Mouse (Mus musculus) megakaryocyte, embryonic 14.5 days (primary cell): ENCODE data around the gene Slc22a18. TPM values are rescaled to one million over a fixed set of nuclear protein-coding genes. Genes with fewer than 3 reads are reported as not detected.
"Not testable (repeated sequence)": the region's sequence is repeated elsewhere in the genome, so short reads cannot be mapped to it uniquely, and the experiment has no call there.

Source experiments
- H3K27me3 ChIP-seq: replicated peaks from 2 replicates; pipeline ENCODE3; 2012; ENCODE audit warnings: inconsistent platforms
- H3K36me3 ChIP-seq: replicated peaks from 2 replicates; pipeline ENCODE3; 2012; ENCODE audit warnings: low read length, inconsistent platforms, mixed read lengths
- H3K4me1 ChIP-seq: 2 replicates; pipeline ENCODE4 v1.6.1; 2012; ENCODE audit warnings: inconsistent platforms
- H3K4me3 ChIP-seq: replicated peaks from 2 replicates; pipeline ENCODE3; 2012; ENCODE audit warnings: moderate library complexity, mild to moderate bottlenecking, inconsistent platforms
- H3K9me3 ChIP-seq: 2 replicates; pipeline ENCODE4 v1.6.1; 2012; ENCODE audit warnings: inconsistent platforms
- FLI1 ChIP-seq: IDR thresholded peaks from 2 replicates; pipeline ENCODE4 v1.6.1; 2012; ENCODE audit warnings: low read length, inconsistent platforms, mixed read lengths
- GATA1 ChIP-seq: IDR thresholded peaks from 3 replicates; pipeline ENCODE4 v1.6.1; 2012; ENCODE audit warnings: mixed read lengths, low read length, inconsistent platforms, borderline replicate concordance
- polyA plus RNA-seq: library from polyadenylated mRNA; stranded (reverse); fragments of >175 nt; gene quantifications from 2 replicates; pipeline ENCODE4 v1.2.3, GENCODE M21; 2012; ENCODE audit warnings: low replicate concordance; ENCODE audit not compliant: insufficient read depth

The Slc22a18 gene
- polyA plus RNA-seq, 1 experiment, result 0.32 TPM

DNA sequence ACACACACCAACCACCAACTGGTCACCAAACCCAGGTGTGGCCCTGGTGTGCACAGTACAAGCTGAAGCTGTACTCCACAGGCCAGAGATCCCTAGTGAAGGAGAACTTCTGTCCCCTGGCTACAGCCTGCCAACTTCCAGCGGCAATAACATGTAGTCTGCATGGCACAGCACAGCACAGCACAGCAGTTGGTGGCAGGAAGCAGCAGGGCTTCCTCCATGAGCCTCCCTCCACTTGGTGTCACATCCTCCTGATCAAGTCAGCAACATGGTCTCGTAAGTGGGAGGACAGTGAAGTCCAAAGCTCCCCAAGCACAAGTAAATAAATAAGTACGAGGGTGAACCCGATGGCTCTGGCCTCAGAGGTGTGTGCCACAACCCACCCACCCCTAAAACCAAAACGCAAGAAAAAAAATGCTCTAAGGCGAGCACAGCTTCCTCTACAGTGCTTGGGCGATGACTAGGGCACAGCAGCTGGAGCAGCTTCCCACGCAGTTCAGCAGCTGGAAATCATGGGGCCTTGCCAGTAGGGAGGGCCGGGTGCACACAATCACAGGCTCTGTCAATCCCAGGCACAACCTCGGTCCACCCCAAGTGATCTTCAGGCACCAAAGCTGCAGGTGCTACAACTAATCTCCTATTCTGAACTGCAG lies 40.4 kb downstream of the Slc22a18 start:
- no peak for TF ChIP-seq GATA1
- no peak for TF ChIP-seq FLI1
- Histone ChIP-seq H3K4me1 (peaks cover 45% of the 10 kb centered on the region), H3K9me3 (no peaks in the 10 kb centered on the region), H3K27me3 (peaks cover 4% of the 10 kb centered on the region), H3K36me3 (peaks cover 75% of the 10 kb centered on the region), H3K4me3 (peak overlapping the region; percentile 51)

DNA sequence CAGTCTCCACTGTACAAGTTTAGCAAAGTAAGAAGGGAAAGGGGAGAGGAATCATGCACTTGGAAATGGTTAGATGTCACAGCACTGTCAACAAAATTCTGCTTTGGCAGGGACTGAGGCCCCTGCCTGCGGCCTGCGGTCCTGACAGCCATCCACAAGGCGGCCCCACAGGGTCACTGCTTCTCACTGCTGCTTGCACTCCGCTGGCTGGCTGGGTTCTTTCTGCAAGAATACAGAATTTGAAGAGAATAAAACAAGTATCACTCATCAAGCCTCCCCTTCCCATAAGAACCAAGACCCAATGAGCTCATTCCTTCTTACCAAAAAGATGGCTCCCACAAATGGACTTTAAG lies 40.9 kb downstream of the Slc22a18 start:
- peaks cover 80% of the 10 kb centered on the region for H3K36me3 ChIP-seq
- no peak overlapping the region for H3K4me3 ChIP-seq
- no peaks in the 10 kb centered on the region for H3K9me3 ChIP-seq
- no peak for TF ChIP-seq GATA1
- no peak for TF ChIP-seq FLI1
- peaks cover 50% of the 10 kb centered on the region for H3K4me1 ChIP-seq
- H3K27me3 ChIP-seq, result peaks cover 4% of the 10 kb centered on the region

DNA sequence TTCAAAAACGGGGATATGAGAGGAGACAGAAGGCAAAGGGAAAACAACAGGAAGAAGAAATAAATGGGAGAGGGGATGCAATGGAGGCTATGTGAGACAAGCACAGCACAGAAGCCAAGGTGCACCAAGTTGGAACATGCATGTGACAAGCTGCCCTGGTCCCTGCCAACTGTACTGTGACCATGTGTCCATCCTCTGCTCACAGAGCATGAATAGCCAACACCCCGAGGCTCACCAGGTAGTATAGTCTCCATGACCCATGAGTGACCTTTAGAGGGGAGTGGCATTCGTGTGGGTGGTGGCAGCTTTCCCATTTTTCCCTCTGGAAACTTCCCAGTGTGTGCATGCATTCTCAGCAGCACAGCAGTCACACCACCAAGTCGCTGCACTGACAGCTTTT lies 45.8 kb downstream of the Slc22a18 start:
- TF ChIP-seq FLI1, result no peak
- TF ChIP-seq GATA1, result no peak
- Histone ChIP-seq H3K4me3 (no peak overlapping the region), H3K9me3 (no peaks in the 10 kb centered on the region), H3K4me1 (peaks cover 29% of the 10 kb centered on the region), H3K36me3 (peaks cover 99% of the 10 kb centered on the region), H3K27me3 (no peaks in the 10 kb centered on the region)

GRCm38 (mm10) chr7:143532410-143532809 lies 58.9 kb downstream of the Slc22a18 start:
- TF ChIP-seq FLI1, result no peak
- no peak for TF ChIP-seq GATA1
- no peaks in the 10 kb centered on the region for H3K9me3 ChIP-seq
- H3K4me1 ChIP-seq, result peaks cover 38% of the 10 kb centered on the region

DNA sequence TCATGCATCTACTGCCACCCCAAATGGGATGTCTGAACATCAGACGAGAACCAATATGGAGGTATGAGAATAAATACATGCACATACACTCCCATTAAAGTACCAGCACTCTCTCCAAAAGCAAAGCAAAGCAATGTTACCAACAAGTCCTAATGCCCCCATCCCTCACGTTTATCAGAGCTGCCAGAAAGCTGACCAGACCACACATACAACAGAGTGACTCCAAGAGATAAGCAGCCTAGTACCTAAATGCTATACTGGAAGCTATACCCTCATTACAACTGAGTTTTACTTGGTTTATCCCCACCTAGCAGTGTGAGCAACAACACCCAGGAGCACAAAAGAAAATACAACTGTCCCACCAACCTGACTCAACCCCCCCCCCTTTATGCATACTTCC lies 59.7 kb downstream of the Slc22a18 start:
- peaks cover 45% of the 10 kb centered on the region for H3K4me1 ChIP-seq
- H3K36me3 ChIP-seq, result peaks cover 100% of the 10 kb centered on the region
- TF ChIP-seq GATA1, result no peak
- no peak for TF ChIP-seq FLI1
- H3K27me3 ChIP-seq, result no peaks in the 10 kb centered on the region
- H3K9me3 ChIP-seq, result no peaks in the 10 kb centered on the region
- peak overlapping the region; percentile 40 for H3K4me3 ChIP-seq

More at GRCm38 (mm10) chr7:143532410-143532809, 58.9 kb downstream of the Slc22a18 start:
- Histone ChIP-seq H3K4me3 (no peak overlapping the region), H3K36me3 (peaks cover 100% of the 10 kb centered on the region), H3K27me3 (no peaks in the 10 kb centered on the region)

DNA sequence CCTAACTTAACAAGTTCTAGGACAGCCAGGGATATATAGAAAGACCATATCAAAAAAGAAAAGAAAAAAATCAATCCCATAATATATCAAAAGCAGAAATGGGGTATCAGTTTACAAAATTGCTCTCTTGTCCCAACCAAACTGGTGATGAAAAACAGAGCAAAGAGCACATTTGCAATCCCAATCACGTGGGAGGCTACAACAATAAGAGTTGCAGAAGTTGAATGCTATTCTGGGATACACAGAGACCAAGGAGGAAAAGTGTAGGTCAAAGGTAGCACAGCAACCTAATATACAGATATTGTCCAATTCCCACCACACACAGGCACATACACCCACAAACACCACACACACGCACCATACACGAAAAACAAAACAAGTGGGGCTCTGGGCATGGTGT lies 62.7 kb downstream of the Slc22a18 start:
- H3K4me1 ChIP-seq, result peaks cover 60% of the 10 kb centered on the region
- H3K27me3 ChIP-seq, result no peaks in the 10 kb centered on the region
- H3K4me3 ChIP-seq, result no peak overlapping the region
- H3K36me3 ChIP-seq, result peaks cover 95% of the 10 kb centered on the region
- TF ChIP-seq GATA1, result no peak
- TF ChIP-seq FLI1, result no peak
- H3K9me3 ChIP-seq, result no peaks in the 10 kb centered on the region

- H3K27me3 ChIP-seq, H3K4me3 ChIP-seq, H3K9me3 ChIP-seq: not testable (repeated sequence)
- Histone ChIP-seq H3K4me1 (peaks cover 64% of the 10 kb centered on the region), H3K36me3 (peaks cover 79% of the 10 kb centered on the region)
Measured at GRCm38 (mm10) chr7:143538229-143538628, 64.7 kb downstream of the Slc22a18 start.

DNA sequence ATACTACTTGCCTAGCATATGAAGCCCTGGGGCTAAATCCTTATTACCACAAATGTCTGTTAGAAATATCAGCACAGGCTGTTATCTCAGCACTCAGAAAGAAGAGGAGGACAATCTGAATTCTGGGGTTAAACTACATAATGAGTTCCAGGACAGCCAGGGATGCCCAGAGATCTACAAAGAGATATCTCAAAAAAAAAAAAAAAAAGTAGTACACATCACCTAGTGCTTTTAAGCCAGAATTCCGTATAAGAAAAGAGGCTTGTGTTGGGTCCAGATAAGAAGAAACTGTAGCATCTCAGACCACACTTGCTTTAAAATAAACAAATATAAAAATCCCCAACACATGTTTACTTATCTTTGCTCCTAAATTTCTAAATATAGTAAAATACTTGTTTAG lies 65.1 kb downstream of the Slc22a18 start:
- no peaks in the 10 kb centered on the region for H3K9me3 ChIP-seq
- no peak overlapping the region for H3K4me3 ChIP-seq
- H3K4me1 ChIP-seq, result peaks cover 64% of the 10 kb centered on the region
- no peaks in the 10 kb centered on the region for H3K27me3 ChIP-seq
- TF ChIP-seq FLI1, result no peak
- no peak for TF ChIP-seq GATA1
- H3K36me3 ChIP-seq, result peaks cover 75% of the 10 kb centered on the region

- Histone ChIP-seq H3K36me3 (peaks cover 40% of the 10 kb centered on the region), H3K4me3 (no peak overlapping the region), H3K4me1 (peaks cover 75% of the 10 kb centered on the region), H3K9me3 (no peaks in the 10 kb centered on the region), H3K27me3 (no peaks in the 10 kb centered on the region)
- TF ChIP-seq GATA1, result no peak
Measured at GRCm38 (mm10) chr7:143544368-143544767, 70.8 kb downstream of the Slc22a18 start.

DNA sequence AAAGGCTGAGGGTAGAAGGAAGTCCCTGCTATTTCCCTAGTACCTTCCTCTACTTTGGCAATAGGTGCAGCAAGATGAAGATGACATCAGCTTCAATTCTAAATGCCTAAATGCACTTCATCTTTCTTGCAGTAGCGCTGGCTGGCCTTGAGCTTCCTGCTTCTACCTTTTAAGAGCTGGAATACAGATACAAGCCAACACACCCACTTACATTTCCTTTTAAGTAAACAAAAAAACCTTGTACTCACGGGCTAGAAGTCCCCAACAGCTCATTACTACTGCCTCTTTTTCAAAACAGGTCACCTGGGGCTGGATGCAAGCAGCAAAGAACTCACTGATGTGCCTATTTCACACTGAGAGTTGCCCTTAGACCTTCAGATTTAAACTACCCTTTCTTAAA lies 73.0 kb downstream of the Slc22a18 start:
- H3K4me3 ChIP-seq, result no peak overlapping the region
- TF ChIP-seq FLI1 (no peak), GATA1 (no peak)
- no peaks in the 10 kb centered on the region for H3K9me3 ChIP-seq
- H3K36me3 ChIP-seq, result peaks cover 24% of the 10 kb centered on the region
- peaks cover 71% of the 10 kb centered on the region for H3K4me1 ChIP-seq
- H3K27me3 ChIP-seq, result no peaks in the 10 kb centered on the region

- Histone ChIP-seq H3K36me3 (peaks cover 35% of the 10 kb centered on the region), H3K4me1 (peaks cover 53% of the 10 kb centered on the region), H3K9me3 (no peaks in the 10 kb centered on the region), H3K4me3 (peak overlapping the region; percentile 98), H3K27me3 (no peaks in the 10 kb centered on the region)
- TF ChIP-seq FLI1, result no peak
- no peak for TF ChIP-seq GATA1
Measured at GRCm38 (mm10) chr7:143548231-143548961, 74.9 kb downstream of the Slc22a18 start.

Other genes with a start within 250 kb of the Slc22a18 start
- gene Cdkn1c, start 12.7 kb upstream of the Slc22a18 start, polyA plus RNA-seq, result 0.66 TPM in 1 of 2 replicates, not detected in the other
- gene Phlda2, start 29.4 kb downstream of the Slc22a18 start, polyA plus RNA-seq, result 2.3 TPM in 1 of 2 replicates, not detected in the other
- gene Nap1l4, start 75.4 kb downstream of the Slc22a18 start, polyA plus RNA-seq, result 5.7 and 38.9 TPM in 2 replicates
- gene Cars, start 126.4 kb downstream of the Slc22a18 start, polyA plus RNA-seq, result 4.8 and 43.5 TPM in 2 replicates
- 0.22 and 0.54 TPM in 2 replicates for gene Tnfrsf26, start 155.0 kb downstream of the Slc22a18 start, polyA plus RNA-seq
- not detected in 2 replicates for gene Tnfrsf22, start 175.9 kb downstream of the Slc22a18 start, polyA plus RNA-seq
- gene Tnfrsf23, start 212.1 kb downstream of the Slc22a18 start, polyA plus RNA-seq, result 0.36 TPM in 1 of 2 replicates, not detected in the other